Mouse (Mus musculus): ENCODE data around the gene Vangl1.

DNA sequence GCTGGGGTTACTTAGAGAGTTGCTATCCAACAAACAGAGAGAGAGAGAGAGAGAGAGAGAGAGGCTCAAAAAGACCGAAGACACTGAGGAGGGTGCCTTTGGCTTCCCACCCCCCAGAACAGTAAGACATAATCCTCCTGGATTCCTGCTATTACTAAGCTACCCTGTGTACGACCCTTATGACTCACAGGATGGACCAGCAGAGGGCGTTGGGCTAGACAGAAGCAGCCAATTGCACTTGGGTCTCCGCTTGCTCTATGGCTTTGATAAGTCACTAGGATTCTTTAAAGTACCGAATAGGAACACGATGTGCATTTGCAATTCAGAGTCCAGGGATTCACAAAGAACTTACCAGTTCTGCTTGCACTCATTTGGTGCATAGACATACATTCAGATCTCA is 74.0 kb downstream of the Vangl1 start:
- peak; percentile 53 for TF ChIP-seq CTCF (IDR thresholded peaks at IDR 0.05)
- TF ChIP-seq EP300 (IDR thresholded peaks at IDR 0.05): no peak
